Mouse (Mus musculus): ENCODE measurements around the gene Alkbh5.

GRCm38 (mm10) chr11:60559342-60559741 lies 23.2 kb downstream of the Alkbh5 start:
- TF ChIP-seq EP300 (IDR thresholded peaks at IDR 0.05; ENCODE audit: low read depth): no peak
- peak; percentile 96 for TF ChIP-seq CTCF (IDR thresholded peaks at IDR 0.05; ENCODE audit: low read depth)

Data from heart, postnatal 0 days (tissue).